19 mouse cellular contexts compared by ENCODE assay signal in the genomic region with DNA sequence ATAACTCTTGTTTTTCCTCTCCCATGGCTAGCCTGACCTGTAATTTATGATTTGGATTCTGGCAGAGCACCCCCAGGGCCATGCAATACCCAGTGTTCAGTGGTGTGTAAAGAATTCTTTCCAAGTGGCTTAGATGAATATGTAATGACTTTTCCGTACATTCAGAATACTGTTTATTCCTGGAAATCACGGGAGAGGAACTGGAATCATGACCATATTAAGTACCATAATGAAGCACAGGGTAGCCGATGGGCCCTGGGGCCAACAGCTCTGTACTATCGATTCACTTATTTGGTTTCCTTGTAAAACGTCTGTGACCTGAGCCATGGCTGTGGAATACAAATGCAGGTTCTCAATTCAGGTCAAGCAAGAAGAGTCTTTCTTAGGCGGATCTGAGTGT.
DNase-seq lines count a peak whose midpoint lies in the region; ATAC-seq and TF ChIP-seq lines count a peak whose summit lies in the region.
"Had no signal": no experiment of that assay in that cellular context is flagged by ENCODE, and none has a peak within 500 bp of the region (broad histone marks: within the 10 kb centered on the region; RNA-seq: fewer than 3 reads in every experiment).

No protein-coding gene starts in this region.

- 60% methylated on average over 6 of the region's 6 CpGs for WGBS in hindbrain, embryonic 16.5 days
- WGBS in hindbrain, embryonic 12.5 days = 78% methylated on average over 6 of the region's 6 CpGs
- WGBS in kidney, embryonic 14.5 days = 58% methylated on average over 6 of the region's 6 CpGs

- no peak overlapping the region for H3K27ac ChIP-seq in hindbrain, embryonic 16.5 days (ENCODE audit: low read depth, low read length)
- no peak overlapping the region for H3K27ac ChIP-seq in hindbrain, embryonic 12.5 days
- no peak overlapping the region for H3K27ac ChIP-seq in kidney, embryonic 14.5 days (ENCODE audit: low read depth, low read length)

- H3K36me3 ChIP-seq in hindbrain, embryonic 16.5 days (ENCODE audit: control insufficient read depth, insufficient read depth, low read length) = no peaks in the 10 kb centered on the region
- H3K36me3 ChIP-seq in hindbrain, embryonic 12.5 days = no peaks in the 10 kb centered on the region
- H3K36me3 ChIP-seq in kidney, embryonic 14.5 days (ENCODE audit: control insufficient read depth, insufficient read depth, low read length) = no peaks in the 10 kb centered on the region

- H3K27me3 ChIP-seq in hindbrain, embryonic 16.5 days (replicated peaks; ENCODE audit: control insufficient read depth, insufficient read depth, low read length) = no peaks in the 10 kb centered on the region
- H3K27me3 ChIP-seq in hindbrain, embryonic 12.5 days = no peaks in the 10 kb centered on the region
- H3K27me3 ChIP-seq in Patski = no peaks in the 10 kb centered on the region
- H3K27me3 ChIP-seq in kidney, embryonic 14.5 days (ENCODE audit: control insufficient read depth, insufficient read depth, low read length) = no peaks in the 10 kb centered on the region
- H3K27me3 ChIP-seq: megakaryocyte, embryonic 14.5 days had no signal

- TF ChIP-seq CTCF in Patski (IDR thresholded peaks at IDR 0.05) = no peak

- intact Hi-C loops in gastrocnemius, postnatal 14 days (cut with DNase I; ENCODE audit: low total_unique reads) = no loop called here

- no peak overlapping the region for H3K4me2 ChIP-seq in hindbrain, embryonic 16.5 days (ENCODE audit: low read length)
- H3K4me2 ChIP-seq in hindbrain, embryonic 12.5 days (replicated peaks) = no peak overlapping the region
- H3K4me2 ChIP-seq in kidney, embryonic 14.5 days (replicated peaks; ENCODE audit: low read depth, low read length) = no peak overlapping the region
- H3K4me2 ChIP-seq: liver, embryonic 11.5 days had no signal

- peak; percentile 70 for DNase-seq in Patski (ENCODE audit: low read depth, low spot score)
- DNase-seq in kidney, postnatal 36 days = peak; percentile 47 to 51
- no peak for DNase-seq in gastrocnemius, postnatal 14 days
- DNase-seq in ovary, adult 18-20 months (ENCODE audit: low spot score) = no peak
- DNase-seq: adrenal gland, postnatal 25 days; cerebellum, adult 11 months; cerebellum, postnatal 25 days; embryo, embryonic 11 days; heart, postnatal 36 days; lung, adult 2 months; right cerebral cortex, adult 18-20 months; thymus, postnatal 25 days had no signal

- in situ Hi-C loops in Patski (cut with MboI; ENCODE audit: low pct_unique_long_range_greater_than_20kb) = no loop called here

- CTCF ChIA-PET in Patski (lab: Charles Lee) = interaction anchor here (0.8 to 2.5 kb wide), 9 partner anchors 8 to 563 kb away, joined by 3 to 10 read pairs (median 3); no protein-coding TSS in a partner anchor

- H3K4me3 ChIP-seq in hindbrain, embryonic 16.5 days (ENCODE audit: low read length) = no peak overlapping the region
- H3K4me3 ChIP-seq in hindbrain, embryonic 12.5 days = no peak overlapping the region
- no peak overlapping the region for H3K4me3 ChIP-seq in kidney, embryonic 14.5 days (ENCODE audit: low read length)
- H3K4me3 ChIP-seq: megakaryocyte, embryonic 14.5 days had no signal

- H3K9me3 ChIP-seq in hindbrain, embryonic 16.5 days (ENCODE audit: control insufficient read depth, low read length) = no peaks in the 10 kb centered on the region
- H3K9me3 ChIP-seq in hindbrain, embryonic 12.5 days (replicated peaks) = no peaks in the 10 kb centered on the region
- H3K9me3 ChIP-seq in kidney, embryonic 14.5 days (ENCODE audit: control insufficient read depth, low read length) = no peaks in the 10 kb centered on the region

- H3K9ac ChIP-seq in hindbrain, embryonic 16.5 days (ENCODE audit: low read depth, low read length) = no peak overlapping the region
- H3K9ac ChIP-seq in hindbrain, embryonic 12.5 days = no peak overlapping the region
- no peak overlapping the region for H3K9ac ChIP-seq in kidney, embryonic 14.5 days (ENCODE audit: low read depth, low read length)

- POLR2A ChIA-PET in Patski (lab: Charles Lee) = interaction anchor here (1.0 kb wide), 1 partner anchor 211 kb away, joined by 3 read pairs; no protein-coding TSS in a partner anchor

- ATAC-seq in hindbrain, embryonic 16.5 days = peak; percentile 54; the same call in 1 of the 2 replicates
- ATAC-seq in hindbrain, embryonic 12.5 days (ENCODE audit: low FRiP score) = no peak
- ATAC-seq in Patski = peak; percentile 93
- peak; percentile 41; the same call in 1 of the 2 replicates for ATAC-seq in kidney, embryonic 14.5 days (ENCODE audit: low FRiP score, low TSS enrichment)
- ATAC-seq: CD4-positive, CD25-positive, alpha-beta regulatory T cell, adult 4 months; inflammation-experienced regulatory T-cells, adult 6 months had no signal

- no peaks in the 10 kb centered on the region for H3K4me1 ChIP-seq in hindbrain, embryonic 16.5 days (ENCODE audit: control insufficient read depth, insufficient read depth, low read depth, low read length)
- no peaks in the 10 kb centered on the region; the same call in 1 of the 2 replicates for H3K4me1 ChIP-seq in hindbrain, embryonic 12.5 days
- H3K4me1 ChIP-seq in kidney, embryonic 14.5 days (ENCODE audit: control insufficient read depth, insufficient read depth, low read length) = no peaks in the 10 kb centered on the region
- H3K4me1 ChIP-seq: megakaryocyte, embryonic 14.5 days had no signal

Comparison
In these comparisons a context has a peak if more than half of its experiments do, and no peak if none do; other contexts are left out.
1. DNase-seq: peak in Patski (single experiment) and kidney, postnatal 36 days (2 of 2); none in gastrocnemius, postnatal 14 days (single experiment) and ovary, adult 18-20 months (single experiment).